Mouse (Mus musculus): ENCODE data around the gene Dis3.

DNA sequence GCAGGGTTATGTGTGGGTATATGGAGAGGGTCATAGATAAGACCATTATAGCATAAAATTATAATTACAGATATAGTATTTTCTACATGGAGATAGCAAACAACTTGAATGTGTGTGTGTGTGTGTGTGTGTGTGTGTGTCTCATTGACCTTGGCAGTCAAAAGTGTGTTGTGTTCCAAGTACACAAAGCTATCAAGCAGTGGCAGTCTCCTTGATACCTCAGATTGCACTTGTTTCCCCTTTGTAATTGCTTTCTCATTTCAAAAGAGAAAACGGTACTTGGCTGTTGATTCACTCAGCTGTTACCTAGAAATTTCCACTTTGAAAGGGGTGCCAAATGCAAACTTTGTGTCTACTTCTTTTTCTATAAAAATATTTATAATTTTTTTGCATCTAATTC lies 27.9 kb upstream of the Dis3 start:
- TF ChIP-seq MAX (IDR thresholded peaks at IDR 0.05; ENCODE audit: low read depth) (no peak), POLR2A (IDR thresholded peaks at IDR 0.05; ENCODE audit: insufficient read length, low read depth) (no peak), USF1 (IDR thresholded peaks at IDR 0.05; ENCODE audit: low read depth) (no peak)

Data from myocyte (in vitro differentiated cells).